Mouse (Mus musculus): ENCODE measurements at regions not wholly inside any gene's neighbourhood (a gene's known extent, or its start where the extent isn't known, plus 50 kb on each side); places are given as distances from the start of the nearest gene placed in this dataset.

GRCm38 (mm10) chr4:153599794-153600370, 117.3 kb upstream of the Ajap1 start:
- Histone ChIP-seq H3K4me1 (ENCODE audit: control insufficient read depth, insufficient read depth, insufficient read length, low read length) (no peaks in the 10 kb centered on the region), H3K27ac (replicated peaks; ENCODE audit: low read depth, low read length) (no peak overlapping the region), H3K4me3 (ENCODE audit: insufficient read depth, low read depth, low read length) (no peak overlapping the region)

- Histone ChIP-seq H3K27ac (replicated peaks; ENCODE audit: low read depth, low read length) (no peak overlapping the region), H3K4me1 (ENCODE audit: control insufficient read depth, insufficient read depth, insufficient read length, low read length) (no peaks in the 10 kb centered on the region)
Observed at GRCm38 (mm10) chr4:153602496-153602895, 119.9 kb upstream of the Ajap1 start.

GRCm38 (mm10) chr4:153603056-153603840, 120.6 kb upstream of the Ajap1 start:
- Histone ChIP-seq H3K4me1 (ENCODE audit: control insufficient read depth, insufficient read depth, insufficient read length, low read length) (no peaks in the 10 kb centered on the region), H3K4me3 (ENCODE audit: insufficient read depth, low read depth, low read length) (no peak overlapping the region), H3K27ac (replicated peaks; ENCODE audit: low read depth, low read length) (no peak overlapping the region)

More at GRCm38 (mm10) chr4:153602496-153602895, 119.9 kb upstream of the Ajap1 start:
- H3K4me3 ChIP-seq (ENCODE audit: insufficient read depth, low read depth, low read length) = no peak overlapping the region

GRCm38 (mm10) chr4:153603936-153604335, 121.3 kb upstream of the Ajap1 start:
- no peak overlapping the region for H3K27ac ChIP-seq (replicated peaks; ENCODE audit: low read depth, low read length)
- H3K4me1 ChIP-seq (ENCODE audit: control insufficient read depth, insufficient read depth, insufficient read length, low read length) = no peaks in the 10 kb centered on the region
- no peak overlapping the region for H3K4me3 ChIP-seq (ENCODE audit: insufficient read depth, low read depth, low read length)

- no peak overlapping the region for H3K27ac ChIP-seq (replicated peaks; ENCODE audit: low read depth, low read length)
- no peaks in the 10 kb centered on the region for H3K4me1 ChIP-seq (ENCODE audit: control insufficient read depth, insufficient read depth, insufficient read length, low read length)
- no peak overlapping the region for H3K4me3 ChIP-seq (ENCODE audit: insufficient read depth, low read depth, low read length)
Observed at GRCm38 (mm10) chr4:153604695-153605485, 122.3 kb upstream of the Ajap1 start.

GRCm38 (mm10) chr4:153616058-153616457, 133.4 kb upstream of the Ajap1 start:
- Histone ChIP-seq H3K27ac (replicated peaks; ENCODE audit: low read depth, low read length) (no peak overlapping the region), H3K4me1 (ENCODE audit: control insufficient read depth, insufficient read depth, insufficient read length, low read length) (no peaks in the 10 kb centered on the region), H3K4me3 (ENCODE audit: insufficient read depth, low read depth, low read length) (no peak overlapping the region)

- H3K4me1 ChIP-seq (ENCODE audit: control insufficient read depth, insufficient read depth, insufficient read length, low read length) = no peaks in the 10 kb centered on the region
- H3K4me3 ChIP-seq (ENCODE audit: insufficient read depth, low read depth, low read length) = no peak overlapping the region
- no peak overlapping the region for H3K27ac ChIP-seq (replicated peaks; ENCODE audit: low read depth, low read length)
Observed at GRCm38 (mm10) chr4:153616938-153617337, 134.3 kb upstream of the Ajap1 start.

GRCm38 (mm10) chr4:153620871-153621270, 138.3 kb upstream of the Ajap1 start:
- Histone ChIP-seq H3K4me1 (ENCODE audit: control insufficient read depth, insufficient read depth, insufficient read length, low read length) (no peaks in the 10 kb centered on the region), H3K4me3 (ENCODE audit: insufficient read depth, low read depth, low read length) (no peak overlapping the region), H3K27ac (replicated peaks; ENCODE audit: low read depth, low read length) (no peak overlapping the region)

- Histone ChIP-seq H3K4me1 (ENCODE audit: control insufficient read depth, insufficient read depth, insufficient read length, low read length) (no peaks in the 10 kb centered on the region), H3K27ac (replicated peaks; ENCODE audit: low read depth, low read length) (no peak overlapping the region), H3K4me3 (ENCODE audit: insufficient read depth, low read depth, low read length) (no peak overlapping the region)
Observed at GRCm38 (mm10) chr4:153631161-153631560, 148.6 kb upstream of the Ajap1 start.

- Histone ChIP-seq H3K4me3 (ENCODE audit: insufficient read depth, low read depth, low read length) (no peak overlapping the region), H3K4me1 (ENCODE audit: control insufficient read depth, insufficient read depth, insufficient read length, low read length) (no peaks in the 10 kb centered on the region), H3K27ac (replicated peaks; ENCODE audit: low read depth, low read length) (no peak overlapping the region)
Observed at GRCm38 (mm10) chr4:153632056-153632455, 149.4 kb upstream of the Ajap1 start.

- Histone ChIP-seq H3K4me1 (ENCODE audit: control insufficient read depth, insufficient read depth, insufficient read length, low read length) (no peaks in the 10 kb centered on the region), H3K27ac (replicated peaks; ENCODE audit: low read depth, low read length) (no peak overlapping the region), H3K4me3 (ENCODE audit: insufficient read depth, low read depth, low read length) (no peak overlapping the region)
Observed at GRCm38 (mm10) chr4:153632551-153632950, 149.9 kb upstream of the Ajap1 start.

- no peaks in the 10 kb centered on the region for H3K4me1 ChIP-seq (ENCODE audit: control insufficient read depth, insufficient read depth, insufficient read length, low read length)
- no peak overlapping the region for H3K4me3 ChIP-seq (ENCODE audit: insufficient read depth, low read depth, low read length)
- no peak overlapping the region for H3K27ac ChIP-seq (replicated peaks; ENCODE audit: low read depth, low read length)
Observed at GRCm38 (mm10) chr4:153633260-153633659, 150.6 kb upstream of the Ajap1 start.

GRCm38 (mm10) chr4:153634221-153634881, 151.7 kb upstream of the Ajap1 start:
- Histone ChIP-seq H3K4me1 (ENCODE audit: control insufficient read depth, insufficient read depth, insufficient read length, low read length) (no peaks in the 10 kb centered on the region), H3K4me3 (ENCODE audit: insufficient read depth, low read depth, low read length) (no peak overlapping the region), H3K27ac (replicated peaks; ENCODE audit: low read depth, low read length) (no peak overlapping the region)

GRCm38 (mm10) chr4:153637989-153638388, 155.4 kb upstream of the Ajap1 start:
- Histone ChIP-seq H3K4me1 (ENCODE audit: control insufficient read depth, insufficient read depth, insufficient read length, low read length) (no peaks in the 10 kb centered on the region), H3K27ac (replicated peaks; ENCODE audit: low read depth, low read length) (no peak overlapping the region), H3K4me3 (ENCODE audit: insufficient read depth, low read depth, low read length) (no peak overlapping the region)

- no peak overlapping the region for H3K27ac ChIP-seq (replicated peaks; ENCODE audit: low read depth, low read length)
- H3K4me1 ChIP-seq (ENCODE audit: control insufficient read depth, insufficient read depth, insufficient read length, low read length) = no peaks in the 10 kb centered on the region
- H3K4me3 ChIP-seq (ENCODE audit: insufficient read depth, low read depth, low read length) = no peak overlapping the region
Observed at GRCm38 (mm10) chr4:153651849-153652248, 169.2 kb upstream of the Ajap1 start.
